In the genomic region with DNA sequence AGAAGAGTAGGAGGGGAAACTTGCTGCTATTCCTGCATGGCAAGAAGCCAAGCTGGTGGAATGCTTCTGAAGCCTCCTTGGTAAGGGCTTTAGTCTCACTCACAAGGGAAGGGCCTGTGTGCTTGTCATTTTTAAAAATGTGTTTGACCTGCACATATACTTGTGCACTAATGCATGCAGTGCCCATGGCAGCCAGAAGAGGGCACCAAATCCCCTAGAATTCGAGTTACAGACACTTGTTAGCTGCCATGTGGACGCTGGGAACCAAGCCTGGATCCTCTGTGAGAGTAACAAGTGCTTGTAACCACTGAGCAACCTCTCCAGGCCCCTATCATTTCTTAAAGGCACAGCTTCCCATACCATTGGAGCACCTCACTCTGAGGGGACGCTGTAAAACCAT, we compare ENCODE assay signal across 14 mouse cellular contexts.
DNase-seq lines count a peak whose midpoint lies in the region; ATAC-seq and TF ChIP-seq lines count a peak whose summit lies in the region.
"Had no signal": no experiment of that assay in that cellular context is flagged by ENCODE, and none has a peak within 500 bp of the region (broad histone marks: within the 10 kb centered on the region; RNA-seq: fewer than 3 reads in every experiment).

No protein-coding gene starts in this region.

- peak; percentile 50 for TF ChIP-seq CTCF in gastrocnemius, adult 2 months (IDR thresholded peaks at IDR 0.05)
- TF ChIP-seq CTCF in lung, embryonic 14.5 days (IDR thresholded peaks at IDR 0.05; ENCODE audit: low read depth) = peak; percentile 35
- peak; percentile 50 for TF ChIP-seq CTCF in E14TG2a.4 (conservative IDR thresholded peaks at IDR 0.05; ENCODE audit: low read length)

- no peaks in the 10 kb centered on the region for H3K9me3 ChIP-seq in lung, embryonic 14.5 days (ENCODE audit: low read depth, low read length)
- H3K9me3 ChIP-seq in E14TG2a.4 (ENCODE audit: low read length) = peaks cover 11% of the 10 kb centered on the region
- peaks cover 6% of the 10 kb centered on the region; the same call in 1 of the 2 replicates for H3K9me3 ChIP-seq in embryonic facial prominence, embryonic 10.5 days

- no peak overlapping the region for H3K9ac ChIP-seq in lung, embryonic 14.5 days
- H3K9ac ChIP-seq: heart, embryonic 12.5 days; hindbrain, embryonic 15.5 days; midbrain, embryonic 12.5 days; neural tube, embryonic 13.5 days had no signal

- no peaks in the 10 kb centered on the region for H3K27me3 ChIP-seq in lung, embryonic 14.5 days (ENCODE audit: insufficient read depth, low read length)
- no peaks in the 10 kb centered on the region; the same call in 1 of the 2 replicates for H3K27me3 ChIP-seq in E14TG2a.4 (ENCODE audit: insufficient read depth, low read length)
- H3K27me3 ChIP-seq in embryonic facial prominence, embryonic 10.5 days (replicated peaks; ENCODE audit: low read depth, poor library complexity, severe bottlenecking) = no peaks in the 10 kb centered on the region
- H3K27me3 ChIP-seq: heart, embryonic 12.5 days; hindbrain, embryonic 15.5 days; midbrain, embryonic 12.5 days; neural tube, embryonic 13.5 days had no signal

- 67% methylated on average over 3 of the region's 3 CpGs for WGBS in lung, embryonic 14.5 days
- WGBS in embryonic facial prominence, embryonic 10.5 days = 79% methylated on average over 3 of the region's 3 CpGs

- H3K4me3 ChIP-seq in gastrocnemius, adult 2 months = no peak overlapping the region
- H3K4me3 ChIP-seq in lung, embryonic 14.5 days (ENCODE audit: low read depth, low read length) = no peak overlapping the region
- H3K4me3 ChIP-seq in E14TG2a.4 (replicated peaks; ENCODE audit: low read length) = no peak overlapping the region
- H3K4me3 ChIP-seq in embryonic facial prominence, embryonic 10.5 days = no peak overlapping the region
- H3K4me3 ChIP-seq: erythroblast, embryonic 14.5 days; heart, embryonic 12.5 days; hindbrain, embryonic 15.5 days; midbrain, embryonic 12.5 days; neural tube, embryonic 13.5 days had no signal

- no peak for DNase-seq in gastrocnemius, adult 2 months
- DNase-seq in gastrocnemius, postnatal 14 days = no peak
- no peak for DNase-seq in lung, embryonic 14.5 days
- DNase-seq in lung, postnatal 10 days = no peak
- peak; percentile 2 for DNase-seq in c-Kit-positive CD71-positive TER-119-positive erythroid progenitor cells, embryonic 14.5 days (ENCODE audit: low spot score)
- DNase-seq in frontal cortex, postnatal 10 days (ENCODE audit: low spot score in 2 of 2) = no peak
- no peak for DNase-seq in embryonic facial prominence, embryonic 10.5 days (ENCODE audit: low spot score)
- DNase-seq: retina, postnatal 1 day had no signal

- ATAC-seq in lung, embryonic 14.5 days (ENCODE audit: insufficient read depth) = no peak

- no peaks in the 10 kb centered on the region for H3K4me1 ChIP-seq in lung, embryonic 14.5 days (ENCODE audit: insufficient read depth)
- no peaks in the 10 kb centered on the region for H3K4me1 ChIP-seq in E14TG2a.4 (replicated peaks; ENCODE audit: low read depth, low read length)
- no peaks in the 10 kb centered on the region for H3K4me1 ChIP-seq in embryonic facial prominence, embryonic 10.5 days
- H3K4me1 ChIP-seq: heart, embryonic 12.5 days; midbrain, embryonic 12.5 days had no signal

- intact Hi-C loops in gastrocnemius, adult 2 months (cut with DNase I) = no loop called here
- intact Hi-C loops in gastrocnemius, postnatal 14 days (cut with DNase I; ENCODE audit: low total_unique reads) = no loop called here

- H3K27ac ChIP-seq in gastrocnemius, adult 2 months = no peak overlapping the region
- no peak overlapping the region for H3K27ac ChIP-seq in lung, embryonic 14.5 days (ENCODE audit: low read depth)
- H3K27ac ChIP-seq in embryonic facial prominence, embryonic 10.5 days (replicated peaks) = no peak overlapping the region
- H3K27ac ChIP-seq: hindbrain, embryonic 15.5 days; midbrain, embryonic 12.5 days; neural tube, embryonic 13.5 days had no signal

- no peaks in the 10 kb centered on the region for H3K36me3 ChIP-seq in lung, embryonic 14.5 days (ENCODE audit: insufficient read depth)
- H3K36me3 ChIP-seq in E14TG2a.4 (ENCODE audit: insufficient read depth, low read length) = no peaks in the 10 kb centered on the region
- H3K36me3 ChIP-seq in embryonic facial prominence, embryonic 10.5 days (replicated peaks) = no peaks in the 10 kb centered on the region
- H3K36me3 ChIP-seq: heart, embryonic 12.5 days; hindbrain, embryonic 15.5 days; midbrain, embryonic 12.5 days; neural tube, embryonic 13.5 days had no signal

- H3K4me2 ChIP-seq in lung, embryonic 14.5 days = no peak overlapping the region
- H3K4me2 ChIP-seq: heart, embryonic 12.5 days; hindbrain, embryonic 15.5 days; midbrain, embryonic 12.5 days; neural tube, embryonic 13.5 days had no signal
